In the genomic region with DNA sequence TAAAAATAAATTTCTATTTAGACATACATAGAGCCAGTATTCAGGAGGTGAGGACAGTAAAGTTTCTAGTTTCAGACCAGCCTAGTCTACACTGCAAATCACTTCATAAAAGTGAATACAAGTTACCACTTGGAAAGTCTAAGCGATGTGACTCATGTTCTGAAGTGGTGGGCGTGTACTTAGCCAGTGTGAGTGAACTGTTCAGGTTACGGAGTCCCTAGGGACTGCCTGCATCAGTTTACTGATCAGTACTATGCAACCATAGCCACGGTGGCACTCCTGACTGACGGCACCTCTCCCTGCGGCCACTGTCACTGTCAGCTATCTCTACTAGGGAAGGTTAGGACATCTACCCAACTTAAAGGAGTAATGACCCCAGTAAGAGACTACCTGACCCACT, we compare ENCODE assay signal across 20 mouse cellular contexts.
A peak's percentile ranks its signal among the peaks of the same experiment; 100 is the strongest.
DNase-seq lines count a peak whose midpoint lies in the region; ATAC-seq lines count a peak whose summit lies in the region.
"Had no signal": no experiment of that assay in that cellular context is flagged by ENCODE, and none has a peak within 500 bp of the region (broad histone marks: within the 10 kb centered on the region; RNA-seq: fewer than 3 reads in every experiment).

No protein-coding gene starts in this region.

- H3K27ac ChIP-seq in embryonic facial prominence, embryonic 14.5 days (replicated peaks; ENCODE audit: low read depth, low read length) = no peak overlapping the region
- H3K27ac ChIP-seq in embryonic facial prominence, embryonic 10.5 days (replicated peaks) = no peak overlapping the region
- no peak overlapping the region for H3K27ac ChIP-seq in intestine, embryonic 15.5 days
- H3K27ac ChIP-seq in intestine, embryonic 16.5 days (ENCODE audit: low read length) = no peak overlapping the region
- H3K27ac ChIP-seq in lung, embryonic 16.5 days (ENCODE audit: low read length) = no peak overlapping the region
- H3K27ac ChIP-seq: forebrain, embryonic 12.5 days; hindbrain, embryonic 15.5 days; midbrain, embryonic 12.5 days; neural tube, embryonic 13.5 days had no signal

- no peaks in the 10 kb centered on the region for H3K27me3 ChIP-seq in embryonic facial prominence, embryonic 14.5 days (replicated peaks; ENCODE audit: control insufficient read depth, insufficient read depth, low read length)
- H3K27me3 ChIP-seq in embryonic facial prominence, embryonic 10.5 days (replicated peaks; ENCODE audit: low read depth, poor library complexity, severe bottlenecking) = no peaks in the 10 kb centered on the region
- H3K27me3 ChIP-seq in intestine, embryonic 15.5 days (replicated peaks) = no peaks in the 10 kb centered on the region
- no peaks in the 10 kb centered on the region for H3K27me3 ChIP-seq in intestine, embryonic 16.5 days (replicated peaks; ENCODE audit: control insufficient read depth, insufficient read depth, low read length)
- H3K27me3 ChIP-seq in lung, embryonic 16.5 days (ENCODE audit: control insufficient read depth, insufficient read depth, low read depth, low read length) = no peaks in the 10 kb centered on the region
- H3K27me3 ChIP-seq: forebrain, embryonic 12.5 days; hindbrain, embryonic 15.5 days; midbrain, embryonic 12.5 days; neural tube, embryonic 13.5 days had no signal

- H3K9ac ChIP-seq in embryonic facial prominence, embryonic 14.5 days (ENCODE audit: low read depth, low read length) = no peak overlapping the region
- no peak overlapping the region for H3K9ac ChIP-seq in intestine, embryonic 15.5 days
- no peak overlapping the region for H3K9ac ChIP-seq in intestine, embryonic 16.5 days (ENCODE audit: low read depth, low read length)
- no peak overlapping the region for H3K9ac ChIP-seq in lung, embryonic 16.5 days (ENCODE audit: low read length)
- H3K9ac ChIP-seq: forebrain, embryonic 12.5 days; hindbrain, embryonic 15.5 days; midbrain, embryonic 12.5 days; neural tube, embryonic 13.5 days had no signal

- H3K4me2 ChIP-seq in embryonic facial prominence, embryonic 14.5 days (ENCODE audit: low read depth, low read length) = no peak overlapping the region
- no peak overlapping the region for H3K4me2 ChIP-seq in intestine, embryonic 15.5 days (replicated peaks)
- no peak overlapping the region for H3K4me2 ChIP-seq in intestine, embryonic 16.5 days (ENCODE audit: low read depth, low read length)
- no peak overlapping the region for H3K4me2 ChIP-seq in lung, embryonic 16.5 days (ENCODE audit: low read depth, low read length)
- H3K4me2 ChIP-seq: forebrain, embryonic 12.5 days; hindbrain, embryonic 15.5 days; midbrain, embryonic 12.5 days; neural tube, embryonic 13.5 days had no signal

- peak; percentile 20 for DNase-seq in embryonic facial prominence, embryonic 14.5 days (ENCODE audit: low spot score)
- no peak for DNase-seq in embryonic facial prominence, embryonic 10.5 days (ENCODE audit: low spot score)
- no peak for DNase-seq in left cerebral cortex, adult 18-20 months (ENCODE audit: low spot score in 2 of 2)
- no peak for DNase-seq in cerebellum, postnatal 10 days
- DNase-seq in heart, postnatal 10 days = no peak
- DNase-seq: adrenal gland, postnatal 25 days; cerebellum, adult 9-10 months; heart, adult 18-20 months; kidney, adult 2 months; kidney, postnatal 4 days; left cerebral cortex, postnatal 4 days; right cerebral cortex, postnatal 14 days; thymus, postnatal 25 days had no signal

- intact Hi-C loops in heart, postnatal 10 days (cut with DNase I) = no loop called here

- no peaks in the 10 kb centered on the region for H3K4me1 ChIP-seq in embryonic facial prominence, embryonic 14.5 days (ENCODE audit: control insufficient read depth, insufficient read depth, low read length)
- no peaks in the 10 kb centered on the region for H3K4me1 ChIP-seq in embryonic facial prominence, embryonic 10.5 days
- H3K4me1 ChIP-seq in intestine, embryonic 15.5 days (replicated peaks) = no peaks in the 10 kb centered on the region
- no peaks in the 10 kb centered on the region for H3K4me1 ChIP-seq in intestine, embryonic 16.5 days (ENCODE audit: control insufficient read depth, insufficient read depth, low read length)
- peaks cover 3% of the 10 kb centered on the region; the same call in 1 of the 2 replicates for H3K4me1 ChIP-seq in lung, embryonic 16.5 days (replicated peaks; ENCODE audit: control insufficient read depth, insufficient read depth, low read length)
- H3K4me1 ChIP-seq: forebrain, embryonic 12.5 days; hindbrain, embryonic 15.5 days; midbrain, embryonic 12.5 days; neural tube, embryonic 13.5 days had no signal

- H3K36me3 ChIP-seq in embryonic facial prominence, embryonic 14.5 days (ENCODE audit: control insufficient read depth, insufficient read depth, low read length) = peaks cover 91% of the 10 kb centered on the region
- peaks cover 100% of the 10 kb centered on the region for H3K36me3 ChIP-seq in embryonic facial prominence, embryonic 10.5 days (replicated peaks)
- peaks cover 54% of the 10 kb centered on the region for H3K36me3 ChIP-seq in intestine, embryonic 15.5 days
- H3K36me3 ChIP-seq in intestine, embryonic 16.5 days (ENCODE audit: control insufficient read depth, insufficient read depth, low read length) = peaks cover 29% of the 10 kb centered on the region
- H3K36me3 ChIP-seq in lung, embryonic 16.5 days (ENCODE audit: control insufficient read depth, insufficient read depth, low read length) = peaks cover 53% of the 10 kb centered on the region

- 0 out of 2 replicates have a peak, but pooled peaks have one; percentile 30 for ATAC-seq in embryonic facial prominence, embryonic 14.5 days (ENCODE audit: low read depth)
- 0 out of 2 replicates have a peak, but pooled peaks have one; percentile 41 for ATAC-seq in intestine, embryonic 15.5 days
- ATAC-seq in intestine, embryonic 16.5 days = no peak
- peak; percentile 72 for ATAC-seq in lung, embryonic 16.5 days (ENCODE audit: low read depth)

- H3K9me3 ChIP-seq in embryonic facial prominence, embryonic 14.5 days (ENCODE audit: control insufficient read depth, low read length) = no peaks in the 10 kb centered on the region
- no peaks in the 10 kb centered on the region for H3K9me3 ChIP-seq in embryonic facial prominence, embryonic 10.5 days
- no peaks in the 10 kb centered on the region for H3K9me3 ChIP-seq in intestine, embryonic 15.5 days
- H3K9me3 ChIP-seq in intestine, embryonic 16.5 days (ENCODE audit: control insufficient read depth, low read length) = no peaks in the 10 kb centered on the region
- no peaks in the 10 kb centered on the region for H3K9me3 ChIP-seq in lung, embryonic 16.5 days (ENCODE audit: control insufficient read depth, low read length)
- H3K9me3 ChIP-seq: forebrain, embryonic 12.5 days; hindbrain, embryonic 15.5 days; midbrain, embryonic 12.5 days; neural tube, embryonic 13.5 days had no signal

- H3K4me3 ChIP-seq in embryonic facial prominence, embryonic 14.5 days (ENCODE audit: low read depth, low read length) = no peak overlapping the region
- H3K4me3 ChIP-seq in embryonic facial prominence, embryonic 10.5 days = no peak overlapping the region
- no peak overlapping the region for H3K4me3 ChIP-seq in intestine, embryonic 15.5 days (replicated peaks)
- H3K4me3 ChIP-seq in intestine, embryonic 16.5 days (ENCODE audit: low read length) = no peak overlapping the region
- no peak overlapping the region for H3K4me3 ChIP-seq in lung, embryonic 16.5 days (ENCODE audit: low read length)
- H3K4me3 ChIP-seq: forebrain, embryonic 12.5 days; hindbrain, embryonic 15.5 days; midbrain, embryonic 12.5 days; neural tube, embryonic 13.5 days had no signal

- 80% methylated on average over 6 of the region's 6 CpGs for WGBS in embryonic facial prominence, embryonic 14.5 days
- WGBS in embryonic facial prominence, embryonic 10.5 days = 82% methylated on average over 6 of the region's 6 CpGs
- WGBS in intestine, embryonic 15.5 days = 87% methylated on average over 6 of the region's 6 CpGs
- WGBS in intestine, embryonic 16.5 days = 89% methylated on average over 6 of the region's 6 CpGs
- 63% methylated on average over 6 of the region's 6 CpGs for WGBS in lung, embryonic 16.5 days
